Mouse (Mus musculus) hindbrain, embryonic 14.5 days (tissue): ENCODE measurements around the gene Frmd8. TPM values are rescaled to one million over a fixed set of nuclear protein-coding genes. Genes with fewer than 3 reads are reported as not detected.
A peak's percentile ranks its signal among the peaks of the same experiment; 100 is the strongest.

Experiments
- ATAC-seq: fragments of 200-750 bp; cut with Nextera tagmentation; 2 replicates; pipeline ENCODE4 v1.8.0; 2017; ENCODE audit warnings: moderate number of reproducible peaks, mild to moderate bottlenecking, moderate TSS enrichment, moderate library complexity; ENCODE audit not compliant: low FRiP score
- DNase-seq: peaks from one replicate; pipeline ENCODE4 v3.0.0-alpha.2; 2015; ENCODE audit warnings: low spot score
- H3K27ac ChIP-seq: fragments of 300-500 bp; sonication (generic); 2 replicates; pipeline ENCODE4 v1.5.1; 2014; ENCODE audit warnings: mild to moderate bottlenecking, moderate library complexity
- H3K27me3 ChIP-seq: fragments of 300-500 bp; sonication (generic); 2 replicates; pipeline ENCODE4 v1.6.1; 2014; ENCODE audit warnings: mild to moderate bottlenecking, low read length, mixed read lengths; ENCODE audit not compliant: control insufficient read depth, insufficient read depth
- H3K36me3 ChIP-seq: fragments of 300-500 bp; sonication (generic); replicated peaks from 2 replicates; pipeline ENCODE4 v1.6.1; 2014; ENCODE audit not compliant: control insufficient read depth, insufficient read depth
- H3K4me1 ChIP-seq: fragments of 300-500 bp; sonication (generic); replicated peaks from 2 replicates; pipeline ENCODE4 v1.6.1; 2014; ENCODE audit warnings: antibody characterized with exemption, low read length, mixed read lengths; ENCODE audit not compliant: control insufficient read depth, insufficient read depth
- H3K4me2 ChIP-seq: fragments of 300-500 bp; sonication (generic); replicated peaks from 2 replicates; pipeline ENCODE4 v1.6.1; 2014; ENCODE audit warnings: mild to moderate bottlenecking, moderate library complexity
- H3K4me3 ChIP-seq: fragments of 300-500 bp; sonication (generic); replicated peaks from 2 replicates; pipeline ENCODE4 v1.5.1; 2014; ENCODE audit warnings: mild to moderate bottlenecking, low read length
- H3K9ac ChIP-seq: fragments of 300-500 bp; sonication (generic); 2 replicates; pipeline ENCODE4 v1.6.1; 2014
- H3K9me3 ChIP-seq: fragments of 300-500 bp; sonication (generic); 2 replicates; pipeline ENCODE4 v1.6.1; 2016; ENCODE audit warnings: low read length; ENCODE audit not compliant: control insufficient read depth
- WGBS: fragments of 180-500 bp; shearing (Covaris S2); extraction: QIAGEN DNeasy Blood & Tissue Kit; methylation state at CpG from one replicate; pipeline ENCODE4 v1.1.7; 2014; 5-methylcytosine and 5-hydroxymethylcytosine counted together
- polyA plus RNA-seq: library from polyadenylated mRNA; unstranded; fragments of >200 nt; fragmentation: Nextera tagmentation; extraction: Ambion mirVana; gene quantifications from 2 replicates; pipeline ENCODE4 v1.2.1, GENCODE M21; 2014

The Frmd8 gene
- polyA plus RNA-seq, 1 experiment from 2014 or later, result 11.3 TPM

DNA sequence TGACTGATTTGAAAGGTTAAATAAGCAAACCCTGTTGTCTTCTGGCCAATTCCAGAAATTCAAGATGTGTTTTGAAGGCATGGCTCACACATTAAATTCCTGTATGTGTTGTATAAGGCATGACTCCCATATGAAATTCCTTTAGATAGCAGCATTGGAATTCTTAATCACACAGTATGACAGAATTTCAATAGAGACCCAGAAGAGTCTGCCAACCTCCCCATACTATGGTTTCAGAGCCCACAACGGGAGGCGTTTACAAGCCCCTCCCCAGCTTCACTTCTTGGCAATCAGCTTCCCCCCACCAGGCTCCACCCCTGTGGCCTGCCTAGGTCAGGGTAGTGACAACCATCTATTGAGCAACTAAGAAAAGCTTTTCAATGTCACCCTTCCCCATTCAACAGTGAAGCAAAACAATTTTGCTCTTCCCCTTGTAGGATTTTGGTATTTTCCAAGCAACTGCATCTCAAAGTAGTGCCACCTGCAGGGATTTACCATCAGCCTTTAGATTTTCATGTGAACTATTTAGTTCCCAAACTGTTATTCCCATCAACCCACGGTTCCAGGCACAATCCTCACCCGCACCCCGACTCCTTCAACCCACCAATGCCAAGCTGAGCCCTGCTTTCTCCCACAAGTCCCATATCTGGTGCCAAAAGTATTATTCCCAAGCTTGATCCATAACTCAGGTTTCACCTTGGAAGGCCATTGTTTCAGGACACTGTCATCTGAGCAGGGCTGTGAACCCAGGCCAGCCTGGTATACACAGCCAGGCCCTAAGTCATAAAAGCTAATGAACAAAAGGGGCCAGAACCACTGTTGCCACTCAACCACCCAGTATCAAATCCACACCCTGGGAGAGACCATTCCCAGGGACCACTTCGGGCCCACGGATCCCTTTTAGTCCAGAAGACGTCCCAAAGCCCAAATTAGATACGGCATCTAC, 32.0 kb downstream of the Frmd8 start:
- WGBS, result 52% methylated on average over 9 of the region's 9 CpGs
- Histone ChIP-seq H3K9ac (no peak overlapping the region), H3K27ac (peak overlapping the region; percentile 45; the same call in 1 of the 2 replicates), H3K4me2 (peak overlapping the region; percentile 84; the same call in 1 of the 2 replicates), H3K4me1 (peaks cover 55% of the 10 kb centered on the region), H3K27me3 (no peaks in the 10 kb centered on the region), H3K36me3 (no peaks in the 10 kb centered on the region), H3K9me3 (no peaks in the 10 kb centered on the region), H3K4me3 (no peak overlapping the region)
- ATAC-seq (no peak), DNase-seq (no peak)

DNA sequence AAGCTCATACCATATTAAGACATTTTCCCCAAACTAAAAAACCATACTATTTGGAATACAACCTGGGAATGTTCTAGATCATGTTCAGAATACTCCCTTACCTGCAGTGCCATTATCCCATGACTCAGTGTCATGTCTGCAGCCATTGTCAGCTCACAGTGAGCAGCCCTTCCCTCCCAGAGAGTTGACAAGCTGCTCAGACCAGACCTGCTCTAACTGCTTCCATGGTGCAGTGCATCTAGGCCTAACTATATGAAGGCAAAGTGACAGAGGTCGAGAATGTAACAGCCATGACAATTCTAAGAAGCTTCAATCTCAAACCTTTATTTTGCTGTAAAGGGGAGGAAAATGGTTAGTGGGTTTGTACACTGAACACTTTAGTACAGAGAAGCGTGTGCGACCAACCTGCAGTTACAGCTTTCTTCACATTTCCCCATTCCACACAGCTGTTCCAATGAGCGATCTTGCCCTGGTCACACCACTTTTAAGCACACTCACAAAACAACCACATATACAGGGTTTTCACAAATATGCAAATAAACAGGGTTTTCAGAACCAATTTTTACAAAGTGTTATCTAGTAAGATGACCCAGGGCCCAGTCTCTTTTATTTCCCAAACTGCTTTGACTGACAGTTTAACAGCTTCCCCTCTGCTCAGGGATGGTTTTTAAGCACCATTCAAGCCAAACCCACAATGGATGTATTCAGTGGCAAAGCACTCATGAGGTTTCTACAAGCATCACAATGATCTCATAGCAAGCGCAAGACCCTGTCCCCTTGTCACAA, 32.9 kb downstream of the Frmd8 start:
- 40% methylated on average over 5 of the region's 5 CpGs for WGBS
- no peak overlapping the region; the same call in 1 of the 2 replicates for H3K4me2 ChIP-seq
- H3K27ac ChIP-seq, result peak overlapping the region; percentile 45; the same call in 1 of the 2 replicates
- no peak overlapping the region for H3K4me3 ChIP-seq
- H3K9me3 ChIP-seq, result no peaks in the 10 kb centered on the region
- ATAC-seq, result no peak
- no peak for DNase-seq
- H3K9ac ChIP-seq, result no peak overlapping the region
- H3K36me3 ChIP-seq, result no peaks in the 10 kb centered on the region
- peaks cover 47% of the 10 kb centered on the region for H3K4me1 ChIP-seq
- no peaks in the 10 kb centered on the region for H3K27me3 ChIP-seq

DNA sequence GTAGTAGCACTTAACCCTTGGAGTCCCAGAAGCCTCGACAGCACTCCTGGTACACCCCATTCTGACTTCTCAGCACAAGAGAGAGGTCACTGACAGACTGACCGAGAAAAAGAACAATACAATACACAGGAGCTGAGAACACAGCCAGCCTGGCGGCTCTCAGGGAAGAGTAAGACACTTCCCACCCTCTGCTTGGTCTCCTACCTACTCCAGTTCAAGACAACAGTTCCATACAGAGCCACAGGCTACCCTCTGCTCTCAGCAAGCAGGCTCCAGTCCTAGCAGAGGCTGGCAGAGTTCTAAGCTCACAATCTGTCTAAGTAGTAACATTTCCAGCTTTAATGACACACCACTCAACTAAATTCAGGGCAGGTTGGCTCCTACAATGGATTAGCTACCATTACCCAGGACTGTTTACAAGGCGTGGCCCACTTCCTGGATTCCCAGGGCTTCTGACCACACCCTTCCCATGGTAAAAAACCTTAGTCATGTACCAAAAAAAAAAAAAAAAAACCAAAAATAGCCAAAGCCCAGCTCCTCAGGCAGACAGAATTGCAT, 33.6 kb downstream of the Frmd8 start:
- no peak for ATAC-seq
- no peak for DNase-seq
- no peaks in the 10 kb centered on the region for H3K9me3 ChIP-seq
- H3K27ac ChIP-seq, result no peak overlapping the region
- peaks cover 39% of the 10 kb centered on the region for H3K4me1 ChIP-seq
- no peak overlapping the region for H3K4me3 ChIP-seq
- H3K9ac ChIP-seq, result no peak overlapping the region
- H3K36me3 ChIP-seq, result no peaks in the 10 kb centered on the region
- 36% methylated on average over 4 of the region's 4 CpGs for WGBS
- no peaks in the 10 kb centered on the region for H3K27me3 ChIP-seq
- no peak overlapping the region for H3K4me2 ChIP-seq

DNA sequence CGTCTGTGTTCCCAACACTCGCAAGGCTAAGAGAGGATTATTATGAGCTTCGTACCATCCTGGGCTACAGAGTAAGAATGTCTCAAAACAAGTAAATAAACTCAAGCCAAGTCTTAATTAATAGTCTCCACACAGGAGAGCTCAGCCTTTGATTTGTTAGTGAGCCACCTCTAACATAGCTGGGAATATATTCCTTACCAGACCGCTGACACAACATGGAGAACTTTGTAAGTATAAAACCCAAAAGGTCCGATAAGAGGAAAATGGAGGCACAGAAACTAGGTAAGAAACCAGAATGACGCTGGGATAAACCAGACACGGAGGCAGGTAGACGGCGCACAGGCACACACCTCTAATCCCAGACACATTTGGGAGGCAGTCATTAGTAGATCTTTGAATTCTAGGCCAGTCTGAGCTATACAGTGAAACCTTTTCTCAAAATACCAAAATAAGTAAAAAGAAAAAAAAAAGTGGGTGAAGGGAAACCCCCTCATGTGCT, 34.1 kb downstream of the Frmd8 start:
- H3K9me3 ChIP-seq, result no peaks in the 10 kb centered on the region
- no peak for ATAC-seq
- H3K4me2 ChIP-seq, result no peak overlapping the region
- no peak for DNase-seq
- H3K4me3 ChIP-seq, result no peak overlapping the region
- H3K9ac ChIP-seq, result no peak overlapping the region
- no peaks in the 10 kb centered on the region for H3K27me3 ChIP-seq
- H3K36me3 ChIP-seq, result no peaks in the 10 kb centered on the region
- H3K27ac ChIP-seq, result no peak overlapping the region
- WGBS, result 91% methylated on average over 9 of the region's 9 CpGs
- H3K4me1 ChIP-seq, result peaks cover 34% of the 10 kb centered on the region

DNA sequence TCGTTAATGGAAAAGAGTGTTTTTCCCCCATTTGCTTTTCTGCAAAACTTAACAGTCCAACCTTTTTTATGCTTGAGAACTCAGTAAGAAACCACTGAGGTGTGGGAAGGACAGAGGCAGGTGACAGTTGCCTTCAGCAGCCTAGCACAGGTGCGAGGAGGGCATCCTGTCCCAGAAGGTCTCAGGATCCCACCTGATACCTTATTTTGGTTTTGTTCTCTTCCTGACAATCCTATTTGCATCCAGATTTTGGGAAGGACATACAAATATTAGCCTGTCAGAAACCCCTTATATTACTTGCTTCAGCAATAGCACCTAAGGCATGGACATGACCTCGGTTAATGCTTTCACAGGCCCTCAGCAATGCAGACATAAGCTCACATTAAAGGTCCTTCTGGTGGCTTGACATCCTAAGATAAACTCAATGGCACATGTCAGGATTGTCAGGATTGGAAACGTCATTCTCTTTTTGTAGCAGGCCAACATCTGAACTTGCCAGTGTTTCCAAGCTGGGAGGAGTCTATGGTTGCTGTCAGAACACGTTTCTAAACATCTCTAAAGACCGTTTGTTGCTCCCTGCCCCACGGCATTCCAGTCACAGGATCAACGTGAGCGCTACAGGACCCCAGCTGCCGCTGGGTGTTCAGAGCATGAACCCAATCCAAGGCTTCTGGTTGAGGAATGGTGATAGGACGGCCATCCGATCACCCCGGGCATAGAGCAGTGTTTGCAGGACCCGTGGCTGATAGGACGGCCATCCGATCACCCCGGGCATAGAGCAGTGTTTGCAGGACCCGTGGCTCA, 34.8 kb downstream of the Frmd8 start:
- WGBS, result 78% methylated on average over 18 of the region's 18 CpGs
- no peak for ATAC-seq
- Histone ChIP-seq H3K4me2 (no peak overlapping the region), H3K36me3 (no peaks in the 10 kb centered on the region), H3K27me3 (no peaks in the 10 kb centered on the region), H3K4me1 (peaks cover 29% of the 10 kb centered on the region), H3K27ac (no peak overlapping the region), H3K4me3 (no peak overlapping the region), H3K9me3 (no peaks in the 10 kb centered on the region), H3K9ac (no peak overlapping the region)
- no peak for DNase-seq

DNA sequence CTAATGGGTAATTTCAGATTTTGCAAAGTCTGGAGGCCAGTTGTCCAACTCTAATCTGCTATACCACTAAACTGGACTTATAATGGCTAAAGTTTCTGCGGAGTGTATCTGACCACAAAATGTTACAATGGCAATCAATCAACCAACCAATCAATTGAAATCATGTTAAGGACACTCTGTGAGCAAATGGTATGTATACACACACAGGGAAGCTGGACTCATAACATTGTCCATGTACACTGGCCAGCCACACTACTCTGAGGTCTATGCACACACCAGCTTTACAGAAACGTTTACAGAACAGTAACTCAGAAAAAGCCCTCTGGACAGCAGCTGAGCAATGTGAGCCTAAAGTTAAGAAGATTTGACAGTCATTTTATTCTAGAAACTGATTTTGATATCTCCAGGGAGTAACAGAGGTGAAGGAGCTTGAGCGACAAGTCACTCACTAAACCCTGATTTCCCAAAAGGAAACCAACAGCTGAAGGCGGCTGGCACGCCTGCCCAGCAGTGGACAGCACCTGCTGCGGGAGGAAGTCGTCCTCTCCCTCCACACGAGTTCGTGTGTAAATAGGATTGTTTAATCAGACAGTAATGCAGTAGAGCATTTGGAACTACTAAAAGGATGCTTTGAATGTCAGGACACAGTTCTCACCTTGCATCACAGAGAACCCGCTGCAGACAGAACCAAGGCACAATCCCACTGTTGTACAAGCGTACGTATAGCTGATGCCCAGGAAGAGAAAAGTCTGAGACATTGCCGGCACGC, 35.6 kb downstream of the Frmd8 start:
- WGBS, result 75% methylated on average over 14 of the region's 14 CpGs
- Histone ChIP-seq H3K9me3 (no peaks in the 10 kb centered on the region), H3K27ac (no peak overlapping the region), H3K27me3 (no peaks in the 10 kb centered on the region), H3K4me1 (peaks cover 21% of the 10 kb centered on the region), H3K4me2 (no peak overlapping the region), H3K9ac (no peak overlapping the region), H3K4me3 (no peak overlapping the region), H3K36me3 (no peaks in the 10 kb centered on the region)
- no peak for ATAC-seq
- DNase-seq, result no peak

DNA sequence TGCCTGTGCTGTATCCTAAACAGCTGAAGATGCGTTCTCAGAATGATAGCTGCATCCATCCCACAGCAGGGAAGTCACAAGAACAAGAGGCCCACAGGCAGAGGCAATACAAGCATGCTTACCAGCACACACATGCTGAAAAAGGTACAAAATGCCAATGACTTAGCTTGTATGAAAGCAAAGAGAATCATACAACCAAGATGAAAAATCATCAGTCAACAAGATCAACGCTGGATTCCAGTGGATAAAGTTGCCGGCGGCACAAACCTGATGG, 36.2 kb downstream of the Frmd8 start:
- WGBS, result 83% methylated on average over 4 of the region's 4 CpGs
- Histone ChIP-seq H3K9me3 (no peaks in the 10 kb centered on the region), H3K27ac (no peak overlapping the region), H3K4me1 (peaks cover 15% of the 10 kb centered on the region), H3K4me2 (no peak overlapping the region), H3K9ac (no peak overlapping the region), H3K36me3 (no peaks in the 10 kb centered on the region), H3K27me3 (no peaks in the 10 kb centered on the region), H3K4me3 (no peak overlapping the region)
- no peak for ATAC-seq
- no peak for DNase-seq

DNA sequence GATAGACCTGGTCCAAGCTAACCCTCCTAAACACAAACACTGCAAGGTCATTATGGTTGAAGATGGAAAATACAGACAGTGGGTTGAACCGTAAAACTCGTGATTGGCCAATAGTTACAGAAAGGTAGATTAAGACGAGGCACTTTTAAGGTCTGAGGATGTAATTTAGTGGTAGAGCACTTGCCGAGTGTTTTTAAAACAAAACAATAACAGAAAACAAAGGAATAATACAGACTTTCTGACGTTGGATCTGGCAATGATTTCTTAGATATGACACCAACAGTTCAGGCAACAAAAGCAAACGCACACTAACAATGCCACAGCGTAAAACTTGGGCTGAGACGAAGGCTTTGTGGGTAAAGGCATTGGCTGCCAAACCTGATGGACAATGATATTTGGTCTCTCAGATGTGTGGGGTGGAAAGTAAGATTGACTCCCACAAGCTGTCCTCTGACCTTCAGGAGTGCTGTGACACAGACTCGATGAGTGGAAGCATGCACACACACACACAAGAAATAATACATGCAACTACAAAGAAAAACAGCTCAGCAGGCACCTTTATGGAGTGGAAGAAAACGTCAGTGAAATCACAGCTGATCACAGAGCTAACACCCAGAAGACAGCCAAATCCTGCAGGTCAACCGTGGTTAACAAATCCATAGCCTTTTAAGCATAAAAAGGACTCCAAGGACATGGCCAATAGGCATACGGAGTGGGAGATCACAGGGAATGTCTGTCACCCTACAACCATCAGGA, 36.8 kb downstream of the Frmd8 start:
- H3K9me3 ChIP-seq, result no peaks in the 10 kb centered on the region
- no peak overlapping the region for H3K27ac ChIP-seq
- 76% methylated on average over 12 of the region's 12 CpGs for WGBS
- DNase-seq (no peak), ATAC-seq (no peak)
- no peak overlapping the region for H3K4me2 ChIP-seq
- H3K9ac ChIP-seq, result no peak overlapping the region
- H3K36me3 ChIP-seq, result no peaks in the 10 kb centered on the region
- H3K4me1 ChIP-seq, result peaks cover 13% of the 10 kb centered on the region
- H3K4me3 ChIP-seq, result no peak overlapping the region
- no peaks in the 10 kb centered on the region for H3K27me3 ChIP-seq
